Mouse (Mus musculus) right cerebral cortex, postnatal 4 days (tissue): Measurements from ENCODE around the gene Gm9733.
"Not testable (repeated sequence)": the region's sequence is repeated elsewhere in the genome, so short reads cannot be mapped to it uniquely, and the experiment has no call there.

Source experiments
- DNase-seq: peaks from one replicate; pipeline ENCODE4 v3.0.0-alpha.2; 2022

Gene Gm9733

DNA sequence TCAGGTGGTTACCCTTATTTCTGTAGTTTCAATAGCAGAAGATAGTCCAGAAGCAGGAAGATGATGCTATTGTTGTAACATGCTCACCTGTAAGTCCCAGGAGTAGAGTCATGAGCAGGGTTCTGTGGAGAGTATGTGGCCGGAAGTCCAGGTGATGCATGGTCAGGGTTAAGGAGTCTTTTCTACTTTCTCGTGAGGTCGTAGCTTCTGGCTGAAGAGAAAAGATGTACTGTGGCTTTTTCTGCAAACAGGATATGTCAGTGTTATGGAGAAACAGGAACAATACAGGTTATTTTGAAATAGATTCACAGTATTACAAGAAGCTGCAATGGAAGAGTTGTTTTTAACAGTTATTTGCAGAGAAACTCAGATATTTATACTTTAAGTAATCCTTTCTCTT, at the start of gene Gm9733:
Gene Gm9733 (minus strand): TSS at position 240 of the 400 bp plus-strand sequence.
- no peak for DNase-seq

- DNase-seq = not testable (repeated sequence)
Measured at GRCm38 (mm10) chr3:15355690-15356089, 23.6 kb upstream of the Gm9733 start.

DNA sequence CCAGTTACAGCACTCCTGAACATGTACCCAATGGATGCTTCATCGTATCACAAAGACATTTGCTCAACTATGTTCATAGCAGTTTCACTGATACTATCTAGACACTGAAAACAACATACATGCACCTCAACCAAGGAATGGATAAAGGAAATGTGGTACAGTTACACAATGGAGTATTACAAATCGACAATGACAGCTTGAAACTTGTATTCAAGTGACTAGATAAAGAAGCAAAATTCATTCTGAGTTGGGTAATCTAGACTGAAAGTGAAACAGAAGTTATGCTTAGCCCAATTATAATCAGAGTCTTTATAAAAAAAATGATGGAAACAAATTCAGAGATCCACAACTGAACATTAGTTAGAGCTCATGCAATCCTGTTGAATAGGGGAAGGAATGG, 18.2 kb upstream of the Gm9733 start:
- not testable (repeated sequence) for DNase-seq

- DNase-seq = not testable (repeated sequence)
Measured at GRCm38 (mm10) chr3:15345606-15346005, 13.5 kb upstream of the Gm9733 start.

DNA sequence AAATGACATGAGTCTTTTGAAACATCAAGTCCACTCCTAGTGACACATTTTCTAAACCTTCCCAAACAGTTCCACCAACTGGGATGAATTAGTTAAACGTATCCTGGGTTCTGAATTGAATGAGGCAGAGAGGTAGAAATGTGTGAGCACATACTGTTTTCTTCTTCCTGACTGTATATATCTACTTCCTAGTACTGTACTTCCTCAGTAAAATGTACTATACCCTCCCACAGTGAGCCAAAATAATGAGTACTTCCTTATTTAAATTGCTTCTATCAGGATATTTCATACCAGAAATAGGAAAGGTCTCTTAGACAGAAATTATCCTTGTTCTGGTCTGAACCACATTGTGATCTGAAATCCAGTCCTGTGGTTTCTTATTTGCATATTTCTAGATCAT, 8.2 kb upstream of the Gm9733 start:
- no peak for DNase-seq

GRCm38 (mm10) chr3:15334182-15334581, 2.1 kb upstream of the Gm9733 start:
- no peak for DNase-seq

DNA sequence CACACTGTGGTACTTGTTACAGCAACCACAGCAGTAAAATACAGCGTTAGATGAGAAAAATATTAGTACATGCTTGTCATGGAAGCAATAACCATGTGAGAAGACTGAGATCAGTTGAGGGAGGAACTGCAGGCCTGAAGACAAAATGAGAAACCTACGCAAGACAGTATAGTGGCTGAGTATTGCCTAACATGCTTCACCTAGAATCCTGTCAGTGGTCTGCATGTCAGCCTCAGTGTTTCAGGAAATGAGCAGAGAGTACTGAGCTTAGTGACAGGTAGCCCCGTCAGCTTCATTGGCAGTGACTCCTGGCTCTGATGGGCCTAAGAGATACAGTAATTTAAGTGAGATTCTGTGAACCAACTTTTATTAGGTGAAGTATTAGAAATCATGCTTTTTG, 557 bp downstream of the Gm9733 start:
- DNase-seq = no peak

- no peak for DNase-seq
Measured at GRCm38 (mm10) chr3:15329549-15329948, 2.6 kb downstream of the Gm9733 start.

GRCm38 (mm10) chr3:15284424-15285328, 47.4 kb downstream of the Gm9733 start:
- DNase-seq = no peak

DNA sequence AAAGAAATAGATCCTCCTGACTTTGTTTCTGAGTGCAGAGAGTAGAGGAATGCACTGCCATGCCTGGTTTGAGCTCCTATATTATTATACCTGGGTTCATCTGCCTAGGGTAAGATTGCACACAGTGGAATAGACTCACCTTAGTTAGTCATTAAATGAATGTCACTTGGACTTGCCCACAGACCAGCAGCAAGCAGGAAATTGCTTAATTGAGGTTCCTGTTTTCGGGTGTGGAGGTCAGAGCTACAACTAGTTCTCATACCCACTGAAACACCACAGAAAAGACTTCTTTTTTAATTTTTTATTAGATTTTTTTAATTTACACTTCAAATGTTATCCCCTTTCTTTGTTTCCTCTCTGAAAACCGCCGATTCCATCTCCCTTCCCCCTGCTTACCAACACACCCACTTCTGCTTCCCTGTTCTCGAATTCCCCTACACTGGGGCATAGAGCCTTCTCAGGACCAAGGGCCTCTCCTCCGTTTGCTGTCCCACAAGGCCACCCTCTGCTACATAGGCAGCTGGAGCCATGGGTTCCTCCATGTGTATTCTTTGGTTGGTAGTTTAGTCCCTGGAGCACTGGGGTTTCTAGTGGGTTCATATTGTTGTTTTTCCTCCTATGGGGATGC, 56.1 kb downstream of the Gm9733 start:
- no peak for DNase-seq

DNA sequence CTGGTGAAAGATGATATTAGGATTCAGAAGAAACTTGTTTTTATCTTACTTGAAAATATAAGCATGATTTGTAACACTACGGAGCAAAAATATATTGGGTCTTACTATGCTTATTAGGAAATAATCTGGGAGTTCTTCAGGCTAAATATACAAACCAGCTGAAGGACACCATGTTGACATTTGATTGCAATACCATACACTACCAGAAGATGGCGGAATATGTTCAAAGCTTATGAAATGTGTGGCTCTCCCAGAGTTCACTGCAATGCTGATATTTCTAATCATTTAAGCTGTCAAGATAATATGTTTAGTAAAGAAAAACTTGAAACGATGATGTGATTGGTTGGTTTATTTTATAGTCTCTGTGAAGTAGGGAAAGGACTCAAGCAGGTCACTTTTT, 67.7 kb downstream of the Gm9733 start:
- no peak for DNase-seq

- DNase-seq = no peak
Measured at GRCm38 (mm10) chr3:15255726-15256125, 76.4 kb downstream of the Gm9733 start.
